In genomic region chr11:75655621-75656545, GRCm38 (mm10) we compare ENCODE assay signal across 8 mouse cellular contexts. TPM values are rescaled to one million over a fixed set of nuclear protein-coding genes. Genes with fewer than 3 reads are reported as not detected.
DNase-seq lines count a peak whose midpoint lies in the region; ATAC-seq lines count a peak whose summit lies in the region.

No protein-coding gene starts in this region.

- WGBS in hindbrain, embryonic 16.5 days: 2% methylated on average over 73 of the region's 78 CpGs
- 2% methylated on average over 75 of the region's 78 CpGs for WGBS in limb, embryonic 12.5 days
- 3% methylated on average over 67 of the region's 78 CpGs for WGBS in midbrain, embryonic 13.5 days

- no peaks in the 10 kb centered on the region for H3K9me3 ChIP-seq in hindbrain, embryonic 16.5 days (ENCODE audit: control insufficient read depth, low read length)
- no peaks in the 10 kb centered on the region for H3K9me3 ChIP-seq in limb, embryonic 12.5 days
- no peaks in the 10 kb centered on the region for H3K9me3 ChIP-seq in midbrain, embryonic 13.5 days

- H3K27ac ChIP-seq in hindbrain, embryonic 16.5 days (ENCODE audit: low read depth, low read length): peak overlapping the region; percentile 59
- H3K27ac ChIP-seq in limb, embryonic 12.5 days: peak overlapping the region; percentile 50; the same call in 1 of the 2 replicates
- no peak overlapping the region for H3K27ac ChIP-seq in midbrain, embryonic 13.5 days

- peak overlapping the region; percentile 100 for H3K4me2 ChIP-seq in hindbrain, embryonic 16.5 days (ENCODE audit: low read length)
- H3K4me2 ChIP-seq in limb, embryonic 12.5 days: peak overlapping the region; percentile 89
- H3K4me2 ChIP-seq in midbrain, embryonic 13.5 days (replicated peaks): peak overlapping the region; percentile 97

- peak; percentile 43; the same call in 1 of the 2 replicates for ATAC-seq in hindbrain, embryonic 16.5 days
- peak; percentile 52 for ATAC-seq in limb, embryonic 12.5 days (ENCODE audit: insufficient number of reproducible peaks, insufficient read depth, low FRiP score, low TSS enrichment, low read depth)
- ATAC-seq in midbrain, embryonic 13.5 days: peak; percentile 32; the same call in 1 of the 2 replicates
- ATAC-seq in megakaryocyte progenitor cell, adult 5-6 weeks (replicated peaks; ENCODE audit: poor library complexity): no peak

- peaks cover 2% of the 10 kb centered on the region for H3K36me3 ChIP-seq in hindbrain, embryonic 16.5 days (ENCODE audit: control insufficient read depth, insufficient read depth, low read length)
- peaks cover 26% of the 10 kb centered on the region for H3K36me3 ChIP-seq in limb, embryonic 12.5 days
- 0 out of 2 replicates have a peak, but pooled peaks cover 2% of the 10 kb centered on the region for H3K36me3 ChIP-seq in midbrain, embryonic 13.5 days

- H3K4me3 ChIP-seq in hindbrain, embryonic 16.5 days (ENCODE audit: low read length): peak overlapping the region; percentile 79
- H3K4me3 ChIP-seq in limb, embryonic 12.5 days (replicated peaks): peak overlapping the region; percentile 74
- H3K4me3 ChIP-seq in midbrain, embryonic 13.5 days (replicated peaks): peak overlapping the region; percentile 62

- H3K4me1 ChIP-seq in hindbrain, embryonic 16.5 days (ENCODE audit: control insufficient read depth, insufficient read depth, low read depth, low read length): peaks cover 24% of the 10 kb centered on the region
- H3K4me1 ChIP-seq in limb, embryonic 12.5 days (replicated peaks): peaks cover 46% of the 10 kb centered on the region
- peaks cover 50% of the 10 kb centered on the region for H3K4me1 ChIP-seq in midbrain, embryonic 13.5 days (replicated peaks)

- peak overlapping the region; percentile 88 for H3K9ac ChIP-seq in hindbrain, embryonic 16.5 days (ENCODE audit: low read depth, low read length)
- peak overlapping the region; percentile 83 for H3K9ac ChIP-seq in limb, embryonic 12.5 days (replicated peaks)
- H3K9ac ChIP-seq in midbrain, embryonic 13.5 days (replicated peaks): peak overlapping the region; percentile 70

- peaks cover 12% of the 10 kb centered on the region for H3K27me3 ChIP-seq in hindbrain, embryonic 16.5 days (replicated peaks; ENCODE audit: control insufficient read depth, insufficient read depth, low read length)
- peaks cover 41% of the 10 kb centered on the region for H3K27me3 ChIP-seq in limb, embryonic 12.5 days
- H3K27me3 ChIP-seq in midbrain, embryonic 13.5 days: peaks cover 53% of the 10 kb centered on the region

- DNase-seq in R1 (ENCODE audit: low read depth, low spot score): peak; percentile 88
- peak; percentile 78 for DNase-seq in cerebellum, adult 9-11 months
- peak; percentile 73 to 81 for DNase-seq in gastrocnemius, adult 8-10 months (ENCODE audit: low spot score in 2 of 2)
- peak; percentile 80 to 87 for DNase-seq in spleen, adult 18-20 months

RNA-seq across cellular contexts. Expression of gene Myo1c, which starts 5.6 kb away (rescaled TPM):
- total RNA-seq in gastrocnemius, adult 8-10 months (2022): 10 to 100 TPM; 29.7 to 34.7 (median 32.1) TPM
- 13.6 and 16.7 TPM in 2 replicates for polyA plus RNA-seq in hindbrain, embryonic 16.5 days (2015; fragmentation: Nextera tagmentation; extraction: Ambion mirVana)
- 24.2 and 28.2 TPM in 2 replicates for polyA plus RNA-seq in limb, embryonic 12.5 days (2016; fragmentation: Nextera tagmentation; extraction: Ambion mirVana)
- 6.5 and 7.6 TPM in 2 replicates for polyA plus RNA-seq in midbrain, embryonic 13.5 days (2015; fragmentation: Nextera tagmentation; extraction: Ambion mirVana)
- total RNA-seq in megakaryocyte progenitor cell, adult 5-6 weeks (2015): 11.4 and 12.2 TPM in 2 replicates
- total RNA-seq in megakaryocyte progenitor cell, adult 5-6 weeks (2017): 9.0 and 15.4 TPM in 2 replicates

RNA-seq across cellular contexts. Expression of gene Crk, which starts 23.2 kb away (rescaled TPM):
- 10 to 100 TPM; 48.7 to 68.4 (median 50.0) TPM for total RNA-seq in gastrocnemius, adult 8-10 months (2022)
- polyA plus RNA-seq in hindbrain, embryonic 16.5 days (2015; fragmentation: Nextera tagmentation; extraction: Ambion mirVana): 106 and 109 TPM in 2 replicates
- polyA plus RNA-seq in limb, embryonic 12.5 days (2016; fragmentation: Nextera tagmentation; extraction: Ambion mirVana): 134 and 135 TPM in 2 replicates
- 129 and 130 TPM in 2 replicates for polyA plus RNA-seq in midbrain, embryonic 13.5 days (2015; fragmentation: Nextera tagmentation; extraction: Ambion mirVana)
- 32.0 and 32.6 TPM in 2 replicates for total RNA-seq in megakaryocyte progenitor cell, adult 5-6 weeks (2015)
- total RNA-seq in megakaryocyte progenitor cell, adult 5-6 weeks (2017): 28.4 and 40.0 TPM in 2 replicates

RNA-seq across cellular contexts. Expression of gene Inpp5k, which starts 25.1 kb away (rescaled TPM):
- 10 to 100 TPM; 20.2 to 25.3 (median 23.6) TPM for total RNA-seq in gastrocnemius, adult 8-10 months (2022)
- 39.8 TPM in 2 replicates for polyA plus RNA-seq in hindbrain, embryonic 16.5 days (2015; fragmentation: Nextera tagmentation; extraction: Ambion mirVana)
- polyA plus RNA-seq in limb, embryonic 12.5 days (2016; fragmentation: Nextera tagmentation; extraction: Ambion mirVana): 18.6 and 20.1 TPM in 2 replicates
- 41.9 and 43.4 TPM in 2 replicates for polyA plus RNA-seq in midbrain, embryonic 13.5 days (2015; fragmentation: Nextera tagmentation; extraction: Ambion mirVana)
- total RNA-seq in megakaryocyte progenitor cell, adult 5-6 weeks (2015): 38.1 and 43.0 TPM in 2 replicates
- total RNA-seq in megakaryocyte progenitor cell, adult 5-6 weeks (2017): 21.9 and 23.7 TPM in 2 replicates
